Mouse (Mus musculus) heart, postnatal 0 days (tissue): ENCODE data around the gene Kdr.

Experiments
- CTCF ChIP-seq: IDR thresholded peaks from 2 replicates; pipeline ENCODE4 v1.5.1; 2016; ENCODE audit warnings: antibody characterized with exemption, control low read depth, low read depth
- EP300 ChIP-seq: IDR thresholded peaks from 2 replicates; pipeline ENCODE4 v1.6.1; 2016; ENCODE audit warnings: antibody characterized with exemption, low read depth

DNA sequence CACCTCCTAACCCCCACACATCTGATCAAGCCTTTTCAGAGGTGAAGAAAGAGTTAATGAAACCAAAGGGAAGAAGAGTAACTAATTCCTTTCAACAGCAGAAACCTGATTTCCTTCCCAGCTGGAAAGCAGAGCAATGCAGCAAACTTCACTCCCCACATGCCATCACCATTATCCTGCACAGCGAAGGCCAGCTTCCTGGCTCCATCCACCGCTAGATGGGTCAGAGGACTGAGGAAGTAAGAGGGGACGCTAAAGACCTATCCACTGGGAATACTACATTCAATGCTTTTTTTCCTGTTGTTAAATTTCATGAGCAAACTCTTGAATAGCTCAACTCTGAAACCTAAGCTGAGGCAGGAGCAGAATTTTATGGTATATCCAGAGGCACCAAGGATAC lies 8.4 kb downstream of the Kdr start:
- TF ChIP-seq CTCF (no peak), EP300 (no peak)
